Mouse (Mus musculus) heart, adult 9 months (tissue): ENCODE results near the gene Zfp819.

Experiments
- DNase-seq, 2 experiments: peaks; one replicate each; pipeline ENCODE4 v3.0.0; 2022; ENCODE audit warnings: low spot score in 2 of 2

Gene Zfp819

GRCm38 (mm10) chr7:43606896-43607742, at the start of gene Zfp819:
Zfp819 (plus strand) TSS chr7:43607169.
- peak; percentile 4 to 21 for DNase-seq

- peak; percentile 81 to 84 for DNase-seq
Measured at GRCm38 (mm10) chr7:43562006-43562633, 44.8 kb upstream of the Zfp819 start, which contains the start of gene Zfp658. Zfp658 (plus strand) TSS chr7:43562256.

GRCm38 (mm10) chr7:43562651-43563070, 44.3 kb upstream of the Zfp819 start:
- DNase-seq = peak in 1 of 2 experiments; percentile 16

- DNase-seq = no peak
Measured at GRCm38 (mm10) chr7:43563300-43563699, 43.7 kb upstream of the Zfp819 start.

GRCm38 (mm10) chr7:43571216-43571615, 35.8 kb upstream of the Zfp819 start:
- DNase-seq = no peak

- DNase-seq = peak; percentile 92 to 94
Measured at GRCm38 (mm10) chr7:43579440-43580171, 27.4 kb upstream of the Zfp819 start, which contains the start of gene Zfp719. Zfp719 (plus strand) TSS chr7:43579610.

GRCm38 (mm10) chr7:43580526-43580925, 26.4 kb upstream of the Zfp819 start:
- no peak for DNase-seq

GRCm38 (mm10) chr7:43584790-43585189, 22.2 kb upstream of the Zfp819 start:
- DNase-seq = no peak

- DNase-seq = no peak
Measured at GRCm38 (mm10) chr7:43601884-43602283, 5.1 kb upstream of the Zfp819 start.

GRCm38 (mm10) chr7:43607743-43608287, 846 bp downstream of the Zfp819 start:
- no peak for DNase-seq

- DNase-seq = no peak
Measured at GRCm38 (mm10) chr7:43608316-43608824, 1.4 kb downstream of the Zfp819 start.

GRCm38 (mm10) chr7:43613816-43614551, 7.0 kb downstream of the Zfp819 start:
- DNase-seq = no peak

GRCm38 (mm10) chr7:43622927-43623326, 16.0 kb downstream of the Zfp819 start:
- DNase-seq = no peak

GRCm38 (mm10) chr7:43623819-43624218, 16.9 kb downstream of the Zfp819 start:
- no peak for DNase-seq

- DNase-seq = no peak
Measured at GRCm38 (mm10) chr7:43625065-43625464, 18.1 kb downstream of the Zfp819 start.

- DNase-seq = no peak
Measured at GRCm38 (mm10) chr7:43625794-43626422, 18.9 kb downstream of the Zfp819 start.

GRCm38 (mm10) chr7:43633940-43634339, 27.0 kb downstream of the Zfp819 start:
- DNase-seq = no peak

GRCm38 (mm10) chr7:43634500-43634899, 27.5 kb downstream of the Zfp819 start, which contains the start of gene Ceacam18:
Ceacam18 (plus strand) TSS chr7:43634707.
- DNase-seq = no peak

GRCm38 (mm10) chr7:43636194-43636593, 29.2 kb downstream of the Zfp819 start:
- no peak for DNase-seq

GRCm38 (mm10) chr7:43637118-43637517, 30.1 kb downstream of the Zfp819 start:
- DNase-seq = no peak
